ENCODE assay signal across 8 mouse cellular contexts in genomic region chr9:74952106-74952505, GRCm38 (mm10). TPM values are rescaled to one million over a fixed set of nuclear protein-coding genes. Genes with fewer than 3 reads are reported as not detected.
DNase-seq lines count a peak whose midpoint lies in the region; ATAC-seq and TF ChIP-seq lines count a peak whose summit lies in the region.

No protein-coding gene starts in this region.

- TF ChIP-seq POLR2A in bone marrow, adult 2 months (IDR thresholded peaks at IDR 0.05; ENCODE audit: borderline replicate concordance, control insufficient read depth, low read depth, low read length), result no peak

- intact Hi-C loops in left cerebral cortex, adult 2 months (cut with DNase I), result loop anchor here (2.0 to 5.0 kb wide), 2 partner anchors 25 to 85 kb away; partner anchors contain the start of gene Arpp19
- intact Hi-C loops in left cerebral cortex, postnatal 4 days (cut with DNase I), result no loop called here

- no peaks in the 10 kb centered on the region; the same call in 1 of the 2 replicates for H3K4me1 ChIP-seq in bone marrow, adult 2 months (ENCODE audit: control insufficient read depth, insufficient read depth, low read length)
- H3K4me1 ChIP-seq in heart, embryonic 16.5 days (ENCODE audit: control insufficient read depth, insufficient read depth, low read length), result peaks cover 15% of the 10 kb centered on the region
- H3K4me1 ChIP-seq in liver, postnatal 0 days (ENCODE audit: insufficient read depth), result peaks cover 17% of the 10 kb centered on the region

- H3K9ac ChIP-seq in heart, embryonic 16.5 days (ENCODE audit: low read length), result no peak overlapping the region; the same call in 1 of the 2 replicates
- H3K9ac ChIP-seq in liver, postnatal 0 days (replicated peaks), result no peak overlapping the region

- ATAC-seq in heart, embryonic 16.5 days (replicated peaks; ENCODE audit: extremely low read depth, insufficient read depth, low FRiP score), result peak; percentile 2; the same call in 1 of the 2 replicates
- no peak; the same call in 1 of the 2 replicates for ATAC-seq in liver, postnatal 0 days

- no peaks in the 10 kb centered on the region for H3K27me3 ChIP-seq in heart, embryonic 16.5 days (ENCODE audit: control insufficient read depth, insufficient read depth, low read length)
- no peaks in the 10 kb centered on the region for H3K27me3 ChIP-seq in liver, postnatal 0 days (ENCODE audit: insufficient read depth, low read length)

- peak in 1 of 2 experiments; percentile 23 for DNase-seq in left cerebral cortex, adult 2 months (ENCODE audit: extremely low spot score in 1 of 2, low spot score in 2 of 2)
- DNase-seq in left cerebral cortex, postnatal 4 days, result no peak
- no peak for DNase-seq in liver, postnatal 0 days
- DNase-seq in right cerebral cortex, postnatal 36 days (ENCODE audit: low spot score in 2 of 2), result peak; percentile 17 to 38
- no peak for DNase-seq in adrenal gland, adult 2 months
- DNase-seq in layer of hippocampus, adult 18-20 months (ENCODE audit: low spot score in 2 of 2), result no peak

- H3K9me3 ChIP-seq in heart, embryonic 16.5 days (replicated peaks; ENCODE audit: control insufficient read depth, low read length), result peaks cover 2% of the 10 kb centered on the region; the same call in 1 of the 2 replicates
- no peaks in the 10 kb centered on the region for H3K9me3 ChIP-seq in liver, postnatal 0 days (ENCODE audit: low read length)

- TF ChIP-seq CTCF in left cerebral cortex, adult 2 months (IDR thresholded peaks at IDR 0.05), result no peak; the same call in 1 of the 2 replicates
- TF ChIP-seq CTCF in bone marrow, adult 2 months (IDR thresholded peaks at IDR 0.05; ENCODE audit: control insufficient read depth, insufficient read depth, low read length), result no peak
- no peak for TF ChIP-seq CTCF in liver, postnatal 0 days (IDR thresholded peaks at IDR 0.05; ENCODE audit: low read depth)

- no peak for TF ChIP-seq EP300 in liver, postnatal 0 days (IDR thresholded peaks at IDR 0.05; ENCODE audit: low read depth)

- peak overlapping the region; percentile 87 for H3K4me2 ChIP-seq in heart, embryonic 16.5 days (ENCODE audit: low read depth, low read length)
- H3K4me2 ChIP-seq in liver, postnatal 0 days (ENCODE audit: low read depth, low read length), result peak overlapping the region; percentile 90

- H3K36me3 ChIP-seq in heart, embryonic 16.5 days (ENCODE audit: control insufficient read depth, insufficient read depth), result peaks cover 3% of the 10 kb centered on the region
- no peaks in the 10 kb centered on the region; the same call in 1 of the 2 replicates for H3K36me3 ChIP-seq in liver, postnatal 0 days (replicated peaks; ENCODE audit: insufficient read depth, low read length)

- 44% methylated on average over 5 of the region's 5 CpGs for WGBS in bone marrow, adult 2 months
- WGBS in heart, embryonic 16.5 days, result 17% methylated on average over 5 of the region's 5 CpGs
- 49% methylated on average over 5 of the region's 5 CpGs for WGBS in liver, postnatal 0 days (ENCODE audit: insufficient replicate concordance)

- peak overlapping the region; percentile 93 for H3K27ac ChIP-seq in left cerebral cortex, adult 2 months
- peak overlapping the region; percentile 70 for H3K27ac ChIP-seq in bone marrow, adult 2 months (ENCODE audit: control insufficient read depth, insufficient read depth, low read depth, low read length, poor library complexity)
- H3K27ac ChIP-seq in heart, embryonic 16.5 days (ENCODE audit: low read length), result peak overlapping the region; percentile 97
- no peak overlapping the region for H3K27ac ChIP-seq in liver, postnatal 0 days (ENCODE audit: low read depth)

- H3K4me3 ChIP-seq in left cerebral cortex, adult 2 months, result peak overlapping the region; percentile 73
- H3K4me3 ChIP-seq in bone marrow, adult 2 months (replicated peaks; ENCODE audit: control insufficient read depth, low read depth, low read length), result no peak overlapping the region
- H3K4me3 ChIP-seq in heart, embryonic 16.5 days (ENCODE audit: low read length), result peak overlapping the region; percentile 96
- peak overlapping the region; percentile 81 for H3K4me3 ChIP-seq in liver, postnatal 0 days (ENCODE audit: low read depth, low read length)

RNA-seq across cellular contexts. Expression of gene Fam214a, which starts 0.6 kb away (rescaled TPM):
- total RNA-seq in left cerebral cortex, adult 2 months (2021), result 10 to 100 TPM; 35.3 to 37.5 TPM
- total RNA-seq in left cerebral cortex, postnatal 4 days (2021), result 10 to 100 TPM; 25.7 to 28.8 TPM
- 9.3 and 25.2 TPM in 2 replicates for polyA plus RNA-seq in bone marrow, adult 2 months (2011; ENCODE audit: insufficient read depth, insufficient read length, low replicate concordance, missing spikeins)
- polyA plus RNA-seq in heart, embryonic 16.5 days (2015; fragmentation: Nextera tagmentation; extraction: Ambion mirVana), result 11.3 and 11.4 TPM in 2 replicates
- 4.8 and 6.4 TPM in 2 replicates for polyA plus RNA-seq in liver, postnatal 0 days (2015; fragmentation: Nextera tagmentation; extraction: Ambion mirVana)
- 10 to 100 TPM; 80.1 to 86.7 TPM for total RNA-seq in adrenal gland, adult 2 months (2021)
- polyA plus RNA-seq in adrenal gland, adult 2 months (2012; rRNA removed), result 16.7 and 21.1 TPM in 2 replicates
- total RNA-seq in layer of hippocampus, adult 18-20 months (2021), result 10 to 100 TPM; 38.5 to 40.8 TPM

Comparison
In these comparisons a context has a peak if more than half of its experiments do, and no peak if none do; other contexts are left out.
1. DNase-seq: peak in right cerebral cortex, postnatal 36 days (2 of 2); none in left cerebral cortex, postnatal 4 days (single experiment), liver, postnatal 0 days (single experiment), adrenal gland, adult 2 months (single experiment) and layer of hippocampus, adult 18-20 months (0 of 2).